Mouse (Mus musculus) ovary, postnatal 10 days (tissue): ENCODE data around the gene Gm3336.
A peak's percentile ranks its signal among the peaks of the same experiment; 100 is the strongest.

Experiments
- DNase-seq: peaks from one replicate; pipeline ENCODE4 v3.0.0; 2022; ENCODE audit warnings: low spot score

The Gm3336 gene

DNA sequence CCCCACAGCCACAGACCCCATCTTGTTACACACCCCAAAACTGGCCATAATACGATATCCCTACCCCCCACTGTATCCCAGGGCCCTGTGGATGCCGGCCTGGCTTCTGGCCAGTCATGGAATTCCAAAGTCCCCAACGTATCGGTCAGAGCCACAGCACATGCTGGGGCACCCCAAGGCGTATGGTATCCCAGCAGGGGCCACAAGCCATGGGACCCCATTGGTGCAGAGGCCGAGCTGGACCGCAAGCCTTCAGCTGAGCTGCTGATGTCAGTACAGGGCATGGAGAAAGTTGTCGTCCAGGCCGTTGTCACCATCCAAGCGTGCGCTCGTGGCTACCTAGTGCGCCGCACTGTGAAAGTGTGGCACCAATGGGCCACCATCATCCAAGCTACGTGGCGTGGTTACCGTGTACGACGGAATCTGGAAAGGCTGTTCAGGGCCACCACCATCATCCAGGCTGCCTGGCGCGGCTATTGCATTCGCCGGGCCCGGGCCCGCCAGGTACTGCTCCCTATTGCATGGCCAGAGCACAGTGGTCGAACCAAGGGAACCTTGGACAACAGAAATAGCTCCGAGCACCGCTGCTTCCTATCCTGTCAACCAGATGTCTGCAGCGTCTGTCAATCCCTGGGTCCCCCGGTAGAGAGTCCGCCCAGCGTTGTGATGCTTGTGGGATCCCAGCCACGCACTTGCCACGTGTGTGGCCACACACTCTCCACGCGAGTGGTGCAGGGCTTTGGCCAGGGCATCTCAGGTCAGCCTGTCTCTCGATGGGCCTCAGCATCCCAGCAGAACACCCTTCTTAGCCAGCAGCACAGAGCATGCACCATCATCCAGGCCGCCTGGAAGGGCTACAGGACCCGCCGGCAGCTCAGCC is 1.6 kb upstream of the Gm3336 start:
- DNase-seq: no peak

DNA sequence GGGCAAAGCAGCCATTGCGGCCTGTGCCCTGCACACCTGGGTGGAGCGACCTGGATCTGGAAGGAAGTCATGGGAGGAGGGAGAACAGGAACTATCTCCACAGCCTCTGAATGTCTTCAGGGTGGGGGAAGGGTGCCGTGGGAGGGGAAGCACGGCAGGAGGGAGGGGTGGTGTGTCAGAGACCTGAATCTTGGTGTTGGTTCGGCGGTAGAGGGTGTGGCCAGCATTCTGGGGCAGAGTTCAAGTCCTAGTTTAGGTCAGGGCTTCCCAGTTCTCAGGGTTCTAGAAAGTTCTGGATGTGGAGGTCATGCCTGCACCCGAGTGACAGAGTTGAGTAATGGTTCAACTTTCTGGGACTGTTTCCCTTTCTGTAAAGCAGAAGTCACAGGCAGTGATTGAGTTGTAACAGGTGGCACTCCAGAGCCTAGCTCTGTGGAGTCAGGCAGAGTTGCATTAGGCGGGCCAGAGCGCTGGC is 1.5 kb downstream of the Gm3336 start:
- DNase-seq: no peak

DNA sequence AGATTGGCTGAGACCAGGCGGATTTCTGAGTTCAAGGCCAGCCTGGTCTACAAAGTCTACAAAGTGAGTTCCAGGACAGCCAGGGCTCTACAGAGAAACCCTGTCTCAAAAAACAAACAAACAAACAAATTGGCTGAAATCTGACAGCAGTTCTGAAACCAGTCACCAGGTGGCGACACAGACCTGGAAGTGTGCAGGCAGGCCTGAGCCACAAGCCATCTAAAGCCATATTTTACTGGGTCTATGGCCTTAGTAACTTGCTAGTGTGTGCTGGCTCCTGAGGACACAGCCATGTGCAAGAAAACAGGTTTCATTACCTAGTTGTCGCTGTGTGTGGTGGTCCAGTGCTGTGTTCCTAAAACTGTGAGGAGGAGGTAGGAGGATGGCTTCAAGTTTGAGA is 2.4 kb downstream of the Gm3336 start:
- DNase-seq: peak; percentile 69

DNA sequence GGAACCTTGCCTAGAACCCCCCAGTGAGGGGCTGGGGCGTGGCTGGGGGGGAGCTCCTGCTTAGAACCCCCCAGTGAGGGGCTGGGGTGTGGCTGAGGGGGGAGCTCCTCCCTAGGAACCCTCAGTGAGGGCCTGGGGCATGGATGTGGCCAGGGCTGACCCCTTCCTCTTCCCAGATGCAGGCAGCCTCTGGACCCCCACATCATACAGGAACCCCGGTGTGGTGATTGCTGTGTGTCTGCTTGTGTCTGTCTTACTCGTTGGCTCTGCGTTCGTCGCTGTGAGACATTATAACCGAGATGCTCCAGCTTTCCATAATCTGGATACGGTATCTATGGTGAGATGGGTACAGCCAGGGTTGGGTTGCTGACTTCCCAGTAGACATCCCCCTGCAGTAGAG is 3.3 kb downstream of the Gm3336 start:
- no peak for DNase-seq

DNA sequence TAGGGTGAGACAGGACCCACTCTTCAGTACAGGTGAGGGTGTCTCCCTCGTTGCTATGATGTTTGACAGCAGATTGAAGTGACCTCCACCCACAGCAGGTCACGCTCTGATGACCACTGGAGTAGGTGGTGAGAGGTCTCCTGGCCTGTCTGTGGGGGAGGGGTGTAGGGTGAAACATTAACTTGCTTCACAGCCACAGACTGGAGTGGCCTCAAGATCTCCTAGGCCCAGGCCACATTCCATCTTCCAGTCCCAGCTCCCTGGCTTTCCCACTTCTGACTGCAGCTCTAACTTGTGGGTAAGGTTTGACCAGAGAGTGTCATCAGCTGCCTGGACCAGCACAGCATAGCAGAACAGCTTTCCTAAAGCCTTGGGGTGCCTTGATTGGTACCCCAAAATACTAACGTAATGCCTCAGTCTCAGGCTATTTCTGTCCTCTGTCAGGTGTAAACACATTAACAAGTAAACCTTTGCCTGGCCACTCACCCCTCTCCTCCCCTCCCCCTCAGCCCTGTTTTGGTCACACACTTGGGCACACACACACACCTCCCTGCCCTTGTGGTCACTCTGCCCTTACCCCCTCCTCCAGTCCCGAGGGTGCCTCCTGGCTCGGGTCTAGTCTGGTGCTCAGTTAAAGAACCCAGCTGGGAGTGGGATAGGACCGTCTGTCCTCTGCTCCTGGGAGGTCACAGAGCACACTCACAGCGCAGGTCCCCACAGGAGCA is 5.3 kb downstream of the Gm3336 start, which contains the start of gene Pde4c:
Pde4c (plus strand) TSS at position 235 of the 725 bp plus-strand sequence.
- DNase-seq: no peak

DNA sequence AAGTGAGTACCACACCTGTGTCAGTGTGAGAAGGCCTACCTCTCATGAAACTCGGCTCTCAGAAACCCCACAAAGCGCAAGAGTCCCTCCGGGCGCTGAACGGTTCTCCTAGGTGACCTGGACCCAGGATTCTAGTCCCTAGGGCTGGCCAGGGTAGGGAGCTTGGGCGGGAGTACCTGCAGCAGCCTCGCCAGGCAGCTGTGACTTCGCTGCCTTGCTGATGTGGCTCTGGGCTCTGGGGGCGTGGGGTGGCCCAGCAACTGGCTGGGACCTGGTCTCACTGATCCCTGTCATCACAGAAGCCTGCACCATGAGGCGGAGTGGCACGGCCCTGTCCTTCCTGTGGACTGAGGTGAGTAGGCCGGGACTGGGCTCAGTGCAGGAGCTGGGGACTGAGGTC is 5.9 kb downstream of the Gm3336 start:
- DNase-seq: no peak

DNA sequence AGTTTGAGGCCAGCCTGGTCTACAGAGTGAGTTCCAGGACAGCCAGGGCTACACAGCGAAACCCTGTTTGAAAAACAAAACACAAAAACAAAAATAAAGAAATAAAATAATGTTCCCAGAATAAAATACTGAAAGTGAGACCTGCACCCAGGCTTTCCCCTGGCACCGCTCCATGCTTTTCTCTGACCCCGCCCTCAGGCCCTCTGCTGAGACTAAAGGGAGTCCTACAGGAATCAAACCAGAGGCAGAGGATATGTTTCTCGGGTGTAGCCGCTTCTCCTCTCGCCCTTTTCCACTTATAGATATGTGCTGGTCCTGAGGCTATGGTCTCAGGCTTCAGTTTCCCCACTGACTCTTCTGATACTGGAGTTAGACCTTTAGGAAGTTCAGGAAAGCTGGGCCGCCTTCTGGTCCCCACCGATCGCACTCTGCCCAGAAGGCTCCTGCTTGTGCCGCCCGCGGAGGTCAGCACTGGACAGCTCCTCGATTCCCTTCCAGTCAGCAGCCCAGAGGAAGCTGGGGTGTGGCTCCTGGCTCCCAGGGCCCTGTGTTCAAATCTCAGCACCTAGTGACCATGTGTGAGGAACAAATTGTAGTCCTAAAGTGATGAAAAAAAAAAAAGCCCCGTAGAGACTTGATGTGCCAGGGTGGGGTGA is 7.6 kb downstream of the Gm3336 start:
- no peak for DNase-seq

DNA sequence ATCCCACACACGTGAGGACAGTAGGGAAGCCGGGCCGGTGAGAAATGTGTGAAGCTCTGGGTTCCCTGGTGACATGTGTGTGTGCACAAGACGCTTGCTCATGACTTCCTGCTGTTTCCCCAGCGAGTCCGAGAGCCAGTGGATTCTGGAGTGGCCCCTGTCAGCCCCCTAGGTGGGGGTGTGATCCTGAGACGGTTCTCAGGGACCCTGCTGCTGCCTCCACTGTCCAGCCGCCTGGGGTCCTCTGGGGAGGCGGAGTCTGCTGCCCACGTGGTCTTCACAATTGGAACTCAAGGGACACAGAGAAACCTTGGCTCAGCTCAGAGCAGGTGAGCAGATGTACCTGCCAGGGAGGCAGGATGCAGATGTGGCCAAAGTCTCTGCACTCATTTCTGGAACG is 8.4 kb downstream of the Gm3336 start:
- no peak for DNase-seq

DNA sequence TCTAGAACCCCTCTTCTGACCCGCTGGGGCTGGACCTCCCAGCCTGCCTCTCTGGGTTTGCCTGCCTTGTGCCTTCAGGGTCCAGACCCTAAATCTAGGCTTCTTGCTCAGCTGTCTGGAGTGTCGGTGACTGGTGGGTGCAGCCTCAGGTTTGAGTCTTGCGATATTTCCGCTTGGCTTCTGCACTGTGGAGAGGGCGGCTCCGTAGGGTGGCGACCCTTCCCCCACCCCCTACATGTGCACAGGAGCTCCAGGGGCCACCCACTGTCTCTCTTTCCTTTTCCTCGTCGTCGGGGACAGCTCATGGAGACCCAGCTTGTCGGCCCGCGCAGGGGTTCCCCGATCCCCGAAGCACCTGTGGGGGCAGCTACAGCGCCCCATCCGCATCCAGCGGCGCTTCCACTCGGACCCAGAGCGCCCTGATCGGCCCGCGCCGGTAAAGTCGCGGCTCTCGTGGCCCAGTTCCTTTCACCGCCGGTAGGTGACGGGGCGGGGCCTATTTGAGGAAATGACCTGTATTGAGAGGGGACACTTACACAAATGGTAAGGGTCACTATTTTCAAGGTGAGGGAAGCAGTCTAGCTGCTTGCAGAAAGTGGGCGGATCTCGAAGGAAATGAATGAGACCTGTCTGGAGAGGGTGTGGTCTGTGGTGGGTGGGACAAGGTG is 11.6 kb downstream of the Gm3336 start:
- no peak for DNase-seq

DNA sequence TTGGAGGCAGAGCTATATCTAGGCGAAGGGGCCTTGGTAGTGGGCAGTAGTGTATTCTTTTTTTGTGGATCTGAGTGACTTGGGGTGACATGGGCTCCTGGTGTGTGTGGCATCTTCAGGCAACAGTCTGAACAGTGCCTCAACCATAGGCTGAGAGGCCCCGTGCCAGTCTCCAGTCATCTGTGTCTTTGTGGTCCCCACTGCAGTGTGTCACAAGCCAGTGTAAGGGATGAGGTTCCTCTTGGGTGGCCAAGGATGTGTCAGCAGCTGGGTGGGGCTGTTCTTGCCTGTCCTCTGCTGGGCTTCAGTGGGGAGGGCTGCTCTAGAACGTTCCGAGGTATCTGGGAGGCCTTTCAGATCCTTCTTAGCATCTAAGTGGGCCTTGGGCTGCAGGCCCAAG is 12.6 kb downstream of the Gm3336 start:
- no peak for DNase-seq

DNA sequence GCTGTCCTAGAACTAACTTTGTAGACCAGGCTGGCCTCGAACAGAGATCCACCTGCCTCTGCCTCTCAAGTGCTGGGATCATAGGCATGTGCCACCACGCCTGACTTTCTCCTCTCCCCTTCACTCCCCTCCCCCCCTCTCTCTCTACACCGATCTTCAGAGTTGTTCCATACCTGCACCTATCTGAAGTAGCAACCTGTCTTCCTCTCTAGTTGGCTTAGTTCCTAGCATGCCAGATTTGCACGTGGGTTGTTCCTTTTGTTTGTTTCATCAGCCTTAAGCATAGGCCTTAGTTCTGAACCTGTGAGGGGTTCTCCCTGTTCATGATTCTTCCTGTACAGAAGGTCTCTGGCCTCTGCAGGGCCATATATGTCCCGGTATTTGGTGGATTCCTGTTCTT is 19.4 kb downstream of the Gm3336 start:
- no peak for DNase-seq

DNA sequence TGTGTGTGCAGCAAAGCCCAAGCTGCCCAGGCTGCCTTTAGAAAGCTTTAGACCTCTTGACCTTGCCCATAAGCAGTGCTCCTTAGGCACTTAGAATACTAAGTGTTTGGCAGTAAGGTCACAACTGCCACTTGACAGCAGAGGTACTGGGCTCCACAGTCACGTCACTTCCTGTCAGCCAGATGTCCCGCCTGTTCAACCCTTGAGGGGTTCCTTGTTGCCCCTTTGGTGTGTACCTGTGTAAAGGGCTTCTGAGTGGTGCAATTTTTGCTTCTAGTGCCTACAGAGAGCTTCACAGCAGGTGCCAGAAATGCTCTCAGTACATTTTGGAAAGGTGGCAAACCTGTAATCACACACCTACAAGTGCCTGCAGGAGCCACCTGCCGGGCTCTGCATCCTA is 19.9 kb downstream of the Gm3336 start:
- no peak for DNase-seq

DNA sequence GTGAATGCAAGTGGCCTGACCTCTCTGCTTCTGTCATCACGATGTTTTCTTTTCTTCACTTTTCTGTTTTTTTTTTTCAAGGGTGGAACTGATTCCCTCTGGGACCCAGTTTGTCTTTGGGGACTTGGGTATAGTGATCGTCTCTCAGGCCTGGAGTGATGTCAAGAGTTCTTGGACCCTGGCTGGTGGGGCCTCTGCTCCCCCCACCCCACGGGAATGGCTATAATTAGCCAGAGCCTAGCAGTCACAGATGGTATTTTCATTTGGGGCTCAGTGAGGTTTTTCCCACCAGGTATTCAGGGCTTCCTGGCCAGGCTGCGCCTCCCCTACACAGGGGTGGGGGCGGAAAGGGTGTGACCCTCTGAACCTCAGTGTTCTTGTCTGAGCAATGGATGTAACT is 23.3 kb downstream of the Gm3336 start:
- DNase-seq: no peak

DNA sequence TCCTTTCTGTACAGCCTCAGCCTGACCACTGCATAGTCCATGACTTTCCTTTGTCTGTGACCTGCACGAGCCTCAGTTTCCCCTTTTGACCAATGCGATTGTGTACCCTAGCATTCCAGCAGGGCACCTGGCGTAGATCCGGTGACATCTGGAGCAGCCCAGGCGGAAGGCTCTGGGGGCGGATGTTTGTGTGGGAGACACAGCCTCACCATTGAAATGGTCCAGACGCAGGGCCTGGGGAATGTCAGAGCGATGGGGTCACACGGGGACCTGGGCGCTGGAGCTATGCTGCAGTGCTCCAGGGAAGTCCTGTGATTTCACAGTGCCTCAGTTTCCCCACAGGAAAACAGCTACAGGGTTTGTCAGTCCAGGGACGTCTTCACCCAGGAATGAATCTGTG is 23.8 kb downstream of the Gm3336 start:
- DNase-seq: no peak

DNA sequence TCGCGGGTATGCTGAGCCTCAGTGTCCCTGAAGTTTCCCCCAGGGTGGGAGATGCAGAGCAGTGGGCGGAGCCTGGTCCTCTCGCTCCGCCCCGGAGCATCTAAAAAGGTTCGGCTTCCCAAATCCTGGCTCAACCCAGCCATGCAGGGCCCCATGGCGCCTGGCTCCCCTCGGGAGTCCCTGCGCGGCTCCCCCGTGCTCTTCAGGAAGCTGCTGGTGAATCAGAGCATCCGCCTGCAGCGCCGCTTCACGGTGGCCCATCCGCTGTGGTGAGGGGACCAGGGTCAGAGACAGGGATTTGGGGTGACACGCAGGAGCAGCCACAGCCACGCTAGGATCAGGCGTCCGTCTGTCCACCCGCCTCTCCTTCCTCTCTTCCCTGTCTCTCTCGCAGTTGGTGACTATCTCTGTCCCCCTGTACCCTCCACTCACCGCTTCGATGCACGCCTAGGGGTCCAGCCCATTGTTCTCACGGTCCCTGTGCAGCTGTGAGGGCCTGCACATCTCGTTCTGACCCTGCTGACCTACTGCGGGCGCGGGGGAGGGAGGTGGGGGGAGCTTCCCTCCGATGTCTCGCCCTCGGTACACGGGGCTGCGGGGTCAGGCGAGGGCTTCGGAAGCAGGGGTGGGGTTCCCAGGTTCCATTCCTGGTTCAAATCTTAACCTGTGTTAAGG is 24.8 kb downstream of the Gm3336 start:
- no peak for DNase-seq

DNA sequence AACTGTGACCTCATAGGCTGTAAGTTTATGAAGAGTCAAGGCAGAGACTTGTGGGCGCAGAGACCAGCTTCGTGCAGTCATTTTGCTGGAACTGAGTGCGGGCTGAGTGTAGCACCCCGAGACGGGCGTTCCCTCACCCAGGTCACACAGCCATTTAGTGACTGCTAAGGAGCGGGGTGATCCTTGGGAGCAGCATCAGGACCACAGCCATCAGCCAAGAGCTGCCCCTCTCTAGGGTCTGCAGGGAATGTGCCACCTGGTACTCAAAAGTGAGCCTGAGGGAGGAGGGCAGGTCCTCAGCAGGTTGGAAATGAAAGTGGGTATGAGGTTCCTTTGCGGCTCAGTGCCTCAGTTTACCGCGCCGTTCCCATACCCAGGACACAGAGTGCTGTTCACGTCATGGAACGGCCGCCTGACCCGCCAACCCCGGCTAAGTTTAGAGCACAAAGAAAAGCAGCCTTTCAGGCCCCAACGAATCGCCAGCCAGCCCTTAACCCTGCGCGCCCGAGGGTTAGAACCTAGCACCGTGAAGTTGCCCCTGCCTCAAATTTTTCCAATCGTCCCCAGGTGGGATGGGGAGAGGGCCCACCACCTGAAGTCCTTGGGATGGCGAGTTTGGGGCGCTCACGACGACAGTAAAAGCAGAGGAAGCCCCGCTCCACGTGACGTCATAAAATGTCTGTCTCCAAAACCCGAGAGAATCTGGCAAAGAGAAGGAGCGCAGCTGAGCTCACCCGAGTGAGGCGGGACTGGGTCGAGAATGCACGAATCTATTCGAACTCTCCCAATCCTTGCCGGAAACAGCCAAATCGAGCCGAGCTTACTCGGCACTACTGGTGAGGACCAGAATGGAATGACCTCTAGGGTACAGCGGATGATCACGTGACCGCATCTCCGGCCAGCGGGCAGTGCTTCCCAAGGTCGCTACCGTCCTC is 25.6 kb downstream of the Gm3336 start:
- no peak for DNase-seq

DNA sequence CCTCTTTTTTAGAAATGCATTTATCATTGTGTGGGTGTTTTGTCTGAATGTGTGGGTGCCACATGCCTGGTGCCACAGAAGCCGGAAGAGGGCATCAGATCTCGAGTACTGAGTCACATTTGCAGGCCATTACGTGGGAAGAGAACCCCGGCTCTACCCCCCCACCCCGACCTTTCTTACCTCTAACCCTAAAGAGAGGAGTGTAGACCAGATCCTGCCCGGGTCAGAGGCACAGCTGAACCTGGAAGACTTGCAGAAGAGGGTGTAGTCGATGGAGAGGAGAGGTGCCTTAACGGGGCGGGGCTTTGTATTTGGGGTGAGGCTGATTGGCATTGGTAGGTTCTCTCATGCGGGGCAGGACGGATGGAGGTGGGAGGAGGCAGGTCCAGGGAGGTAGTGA is 26.5 kb downstream of the Gm3336 start:
- no peak for DNase-seq

DNA sequence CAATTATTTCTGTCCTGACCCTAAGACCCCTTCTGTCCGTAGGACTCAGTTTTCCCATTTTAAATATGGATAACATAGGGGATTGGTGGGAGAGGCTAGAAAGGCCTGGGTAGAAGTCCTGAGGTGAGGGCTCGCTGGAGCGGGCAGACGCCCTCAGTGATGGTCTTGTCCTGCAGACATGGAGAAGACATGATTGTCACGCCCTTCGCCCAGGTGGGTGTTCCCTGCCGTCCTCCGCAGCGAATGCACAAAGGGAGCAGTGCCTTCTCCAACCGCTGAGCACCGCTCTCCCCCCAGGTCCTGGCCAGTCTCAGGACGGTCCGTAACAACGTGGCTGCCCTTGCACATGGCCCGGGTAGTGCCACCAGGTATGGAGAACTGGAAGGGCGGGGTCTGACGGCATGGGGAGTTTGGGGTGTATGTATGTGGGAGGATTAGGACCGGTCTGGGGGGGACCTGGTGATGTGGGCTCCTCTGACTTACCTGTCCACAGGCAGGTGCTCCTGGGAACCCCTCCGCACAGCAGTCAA is 27.4 kb downstream of the Gm3336 start:
- no peak for DNase-seq

DNA sequence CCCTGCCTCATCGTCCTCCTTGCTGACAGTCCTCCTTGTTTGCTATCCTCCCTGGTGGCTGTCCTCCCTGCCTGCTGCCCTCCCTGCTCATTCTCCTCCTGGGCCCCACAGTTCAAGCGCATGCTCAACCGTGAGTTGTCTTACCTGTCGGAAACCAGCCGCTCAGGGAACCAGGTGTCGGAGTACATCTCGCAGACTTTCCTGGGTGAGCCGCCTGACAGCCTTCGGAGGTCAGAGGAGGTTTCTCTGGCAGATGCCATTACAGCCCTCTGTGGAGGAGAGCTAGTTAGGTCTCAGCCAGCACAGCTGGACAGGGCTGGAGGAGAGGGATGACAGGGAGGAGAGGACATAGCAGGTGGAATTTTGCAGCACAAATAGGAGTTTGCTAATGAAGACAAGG is 28.3 kb downstream of the Gm3336 start:
- no peak for DNase-seq

DNA sequence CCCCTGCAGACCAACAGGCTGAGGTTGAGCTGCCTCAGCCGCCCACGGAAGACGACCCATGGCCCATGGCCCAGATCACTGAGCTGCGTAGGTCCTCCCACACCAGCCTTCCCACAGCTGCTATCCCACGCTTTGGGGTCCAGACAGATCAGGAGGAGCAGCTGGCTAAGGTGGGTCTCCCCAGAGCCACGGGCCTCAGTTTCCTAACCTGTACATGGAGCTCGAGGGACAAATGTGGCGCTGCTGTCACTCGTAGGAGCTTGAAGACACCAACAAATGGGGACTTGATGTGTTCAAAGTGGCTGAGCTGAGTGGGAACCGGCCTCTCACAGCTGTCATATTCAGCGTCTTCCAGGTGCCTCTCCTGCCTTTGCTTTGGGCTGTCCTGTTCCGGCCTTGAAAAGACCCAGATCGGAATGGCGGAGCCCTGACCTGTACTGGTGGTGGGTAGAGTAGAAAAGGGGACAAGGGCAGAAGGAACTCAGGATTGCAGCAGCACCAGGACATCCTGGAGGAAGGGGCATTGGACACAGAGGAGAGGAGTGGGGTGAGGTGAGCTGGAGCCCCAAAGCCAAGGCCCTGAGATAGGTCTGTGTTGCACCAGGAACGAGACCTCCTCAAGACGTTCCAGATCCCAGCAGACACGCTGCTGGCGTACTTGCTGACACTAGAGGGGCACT is 29.0 kb downstream of the Gm3336 start:
- DNase-seq: no peak
